Mouse (Mus musculus) cerebellum, adult 2 months (tissue): ENCODE measurements around the gene Hnrnpd.

Experiments used
- CTCF ChIP-seq: fragments of 200-500 bp; IDR thresholded peaks from 2 replicates; pipeline ENCODE4 v1.5.1; 2011; ENCODE audit warnings: low read depth, mild to moderate bottlenecking, control low read depth, low read length, moderate library complexity, borderline replicate concordance; ENCODE audit not compliant: insufficient read depth
- POLR2A ChIP-seq: fragments of 200-500 bp; IDR thresholded peaks from 2 replicates; pipeline ENCODE4 v1.6.1; 2011; ENCODE audit warnings: low read length, control low read depth, borderline replicate concordance; ENCODE audit not compliant: insufficient read depth

- TF ChIP-seq CTCF (no peak), POLR2A (no peak)
Observed at GRCm38 (mm10) chr5:100020089-100020488, 41.4 kb upstream of the Hnrnpd start.
